ENCODE assay signal across 10 mouse cellular contexts in genomic region chr19:59196111-59196666, GRCm38 (mm10). TPM values are rescaled to one million over a fixed set of nuclear protein-coding genes. Genes with fewer than 3 reads are reported as not detected.
DNase-seq lines count a peak whose midpoint lies in the region; ATAC-seq and TF ChIP-seq lines count a peak whose summit lies in the region.
"Had no signal": no experiment of that assay in that cellular context is flagged by ENCODE, and none has a peak within 500 bp of the region (broad histone marks: within the 10 kb centered on the region; RNA-seq: fewer than 3 reads in every experiment).

No protein-coding gene starts in this region.

- in situ Hi-C loops in ES-E14 (cut with MboI; ENCODE audit: low sequenced_read_pairs in 2 of 2, unreplicated experiment in 2 of 2), result no loop called here

- peak; percentile 51 for TF ChIP-seq CTCF in gastrocnemius, adult 2 months (IDR thresholded peaks at IDR 0.05)

- ATAC-seq in embryonic facial prominence, embryonic 12.5 days (ENCODE audit: insufficient number of reproducible peaks, insufficient read depth, low FRiP score, low TSS enrichment), result 0 out of 2 replicates have a peak, but pooled peaks have one; percentile 67
- ATAC-seq in hindbrain, embryonic 15.5 days (ENCODE audit: low FRiP score, low read depth), result peak; percentile 65; the same call in 1 of the 2 replicates
- peak; percentile 66; the same call in 1 of the 2 replicates for ATAC-seq in midbrain, embryonic 12.5 days (ENCODE audit: low FRiP score, low read depth)

- H3K27ac ChIP-seq in gastrocnemius, adult 2 months, result no peak overlapping the region
- H3K27ac ChIP-seq in ES-E14 (ENCODE audit: insufficient read depth, low read depth, low read length, poor library complexity, severe bottlenecking), result no peak overlapping the region
- no peak overlapping the region for H3K27ac ChIP-seq in embryonic facial prominence, embryonic 12.5 days
- H3K27ac ChIP-seq in hindbrain, embryonic 15.5 days (replicated peaks), result no peak overlapping the region
- H3K27ac ChIP-seq in midbrain, embryonic 12.5 days (replicated peaks), result no peak overlapping the region
- H3K27ac ChIP-seq: heart, embryonic 15.5 days had no signal

- no peaks in the 10 kb centered on the region for H3K4me1 ChIP-seq in ES-E14 (ENCODE audit: control insufficient read depth in 2 of 2, insufficient read depth in 2 of 2, low read length in 2 of 2, poor library complexity in 1 of 2)
- H3K4me1 ChIP-seq in embryonic facial prominence, embryonic 12.5 days, result 0 out of 2 replicates have a peak, but pooled peaks cover 4% of the 10 kb centered on the region
- H3K4me1 ChIP-seq in hindbrain, embryonic 15.5 days (replicated peaks), result 0 out of 2 replicates have a peak, but pooled peaks cover 7% of the 10 kb centered on the region
- peaks cover 7% of the 10 kb centered on the region; the same call in 1 of the 2 replicates for H3K4me1 ChIP-seq in midbrain, embryonic 12.5 days

- no peak overlapping the region for H3K9ac ChIP-seq in ES-E14 (ENCODE audit: insufficient read depth, low read depth, low read length, poor library complexity, severe bottlenecking)
- no peak overlapping the region for H3K9ac ChIP-seq in embryonic facial prominence, embryonic 12.5 days
- H3K9ac ChIP-seq in hindbrain, embryonic 15.5 days, result no peak overlapping the region
- no peak overlapping the region for H3K9ac ChIP-seq in midbrain, embryonic 12.5 days (replicated peaks)
- H3K9ac ChIP-seq: heart, embryonic 15.5 days had no signal

- DNase-seq in gastrocnemius, adult 2 months, result peak; percentile 33
- no peak for DNase-seq in gastrocnemius, adult 18-20 months (ENCODE audit: low spot score)
- DNase-seq in ES-E14 (ENCODE audit: low read depth, low spot score), result no peak
- DNase-seq in layer of hippocampus, postnatal 25 days (ENCODE audit: extremely low spot score in 1 of 2, low spot score in 1 of 2), result peak; percentile 40 to 63
- DNase-seq in thymus, postnatal 4 days, result peak; percentile 67

- no peaks in the 10 kb centered on the region for H3K9me3 ChIP-seq in ES-E14 (ENCODE audit: control insufficient read depth, insufficient read depth, low read depth, low read length)
- 0 out of 2 replicates have a peak, but pooled peaks cover 2% of the 10 kb centered on the region for H3K9me3 ChIP-seq in embryonic facial prominence, embryonic 12.5 days
- H3K9me3 ChIP-seq in hindbrain, embryonic 15.5 days, result no peaks in the 10 kb centered on the region
- H3K9me3 ChIP-seq in midbrain, embryonic 12.5 days, result peaks cover 7% of the 10 kb centered on the region
- H3K9me3 ChIP-seq: heart, embryonic 15.5 days had no signal

- intact Hi-C loops in gastrocnemius, adult 2 months (cut with DNase I), result loop anchor here (5.0 to 10.0 kb wide), 2 partner anchors 284 to 391 kb away; no protein-coding TSS in a partner anchor

- no peak overlapping the region for H3K4me3 ChIP-seq in gastrocnemius, adult 2 months
- no peak overlapping the region for H3K4me3 ChIP-seq in ES-E14 (ENCODE audit: insufficient read depth in 1 of 2, low read depth in 1 of 2, low read length in 2 of 2, poor library complexity in 1 of 2, severe bottlenecking in 1 of 2)
- H3K4me3 ChIP-seq in embryonic facial prominence, embryonic 12.5 days, result no peak overlapping the region
- no peak overlapping the region for H3K4me3 ChIP-seq in hindbrain, embryonic 15.5 days
- no peak overlapping the region for H3K4me3 ChIP-seq in midbrain, embryonic 12.5 days
- H3K4me3 ChIP-seq: heart, embryonic 15.5 days had no signal

- no peak overlapping the region for H3K4me2 ChIP-seq in embryonic facial prominence, embryonic 12.5 days (replicated peaks)
- no peak overlapping the region for H3K4me2 ChIP-seq in hindbrain, embryonic 15.5 days
- no peak overlapping the region for H3K4me2 ChIP-seq in midbrain, embryonic 12.5 days (replicated peaks)
- H3K4me2 ChIP-seq: heart, embryonic 15.5 days had no signal

- no peaks in the 10 kb centered on the region for H3K36me3 ChIP-seq in ES-E14 (ENCODE audit: control insufficient read depth, insufficient read depth, low read length, poor library complexity, severe bottlenecking)
- no peaks in the 10 kb centered on the region for H3K36me3 ChIP-seq in embryonic facial prominence, embryonic 12.5 days
- H3K36me3 ChIP-seq in hindbrain, embryonic 15.5 days, result no peaks in the 10 kb centered on the region
- H3K36me3 ChIP-seq in midbrain, embryonic 12.5 days, result no peaks in the 10 kb centered on the region
- H3K36me3 ChIP-seq: heart, embryonic 15.5 days had no signal

- WGBS in embryonic facial prominence, embryonic 12.5 days, result 2% methylated on average over 15 of the region's 15 CpGs
- 1% methylated on average over 15 of the region's 15 CpGs for WGBS in hindbrain, embryonic 15.5 days
- 3% methylated on average over 15 of the region's 15 CpGs for WGBS in midbrain, embryonic 12.5 days

- H3K27me3 ChIP-seq in embryonic facial prominence, embryonic 12.5 days, result peaks cover 58% of the 10 kb centered on the region
- H3K27me3 ChIP-seq in hindbrain, embryonic 15.5 days, result peaks cover 72% of the 10 kb centered on the region
- peaks cover 73% of the 10 kb centered on the region for H3K27me3 ChIP-seq in midbrain, embryonic 12.5 days

TF ChIP-seq in ES-E14, 5 proteins besides CTCF, POLR2A, EP300 and RAD21:
- TF ChIP-seq ZC3H11A (IDR thresholded peaks at IDR 0.05; ENCODE audit: borderline replicate concordance, low read depth, low read length) (0 out of 2 replicates have a peak, but pooled peaks have one; percentile 43), ZNF384 (IDR thresholded peaks at IDR 0.05; ENCODE audit: low read depth, low read length) (no peak)

RNA-seq across cellular contexts. Expression of gene Kcnk18, which starts 22.8 kb away (rescaled TPM):
- total RNA-seq in gastrocnemius, adult 2 months (2021), result not detected
- total RNA-seq in gastrocnemius, adult 18-20 months (2021), result not detected
- total RNA-seq in ES-E14 (2012; rRNA removed), result 0.11 and 0.18 TPM in 2 replicates
- not detected in 2 replicates for polyA plus RNA-seq in embryonic facial prominence, embryonic 12.5 days (2016; fragmentation: Nextera tagmentation; extraction: Ambion mirVana)
- polyA plus RNA-seq in hindbrain, embryonic 15.5 days (2015; fragmentation: Nextera tagmentation; extraction: Ambion mirVana), result 0.04 and 0.10 TPM in 2 replicates
- not detected for total RNA-seq in layer of hippocampus, postnatal 25 days (2021)
- not detected in 2 replicates for polyA plus RNA-seq in midbrain, embryonic 12.5 days (2016; fragmentation: Nextera tagmentation; extraction: Ambion mirVana)
- total RNA-seq: MEL had no signal
- polyA plus RNA-seq: heart, embryonic 15.5 days had no signal

RNA-seq across cellular contexts. Expression of gene Vax1, which starts 26.3 kb away (rescaled TPM):
- total RNA-seq in gastrocnemius, adult 2 months (2021), result not detected
- total RNA-seq in gastrocnemius, adult 18-20 months (2021), result not detected
- not detected in 2 replicates for total RNA-seq in ES-E14 (2012; rRNA removed)
- polyA plus RNA-seq in embryonic facial prominence, embryonic 12.5 days (2016; fragmentation: Nextera tagmentation; extraction: Ambion mirVana), result 1.1 TPM in 2 replicates
- polyA plus RNA-seq in hindbrain, embryonic 15.5 days (2015; fragmentation: Nextera tagmentation; extraction: Ambion mirVana), result 0.14 TPM in 1 of 2 replicates, not detected in the other
- 1 to 10 TPM in 1 of 2 experiments, under 1 TPM in 1; 0.85 to 1.3 TPM for total RNA-seq in layer of hippocampus, postnatal 25 days (2021)
- 0.46 and 1.0 TPM in 2 replicates for polyA plus RNA-seq in midbrain, embryonic 12.5 days (2016; fragmentation: Nextera tagmentation; extraction: Ambion mirVana)
- total RNA-seq: MEL had no signal
- polyA plus RNA-seq: heart, embryonic 15.5 days had no signal

Comparison
In these comparisons a context has a peak if more than half of its experiments do, and no peak if none do; other contexts are left out.
1. DNase-seq: peak in gastrocnemius, adult 2 months (single experiment), layer of hippocampus, postnatal 25 days (2 of 2) and thymus, postnatal 4 days (single experiment); none in gastrocnemius, adult 18-20 months (single experiment) and ES-E14 (single experiment).
2. Peak in every context shown above with its lines, with median percentiles within 50 percentile points of each other: ATAC-seq.